Mouse (Mus musculus): Measurements from ENCODE around the gene Nav1. TPM values are rescaled to one million over a fixed set of nuclear protein-coding genes. Genes with fewer than 3 reads are reported as not detected.

Gene Nav1
- total and polyA plus RNA-seq, 2 experiments: 0.83 to 1.8 TPM

DNA sequence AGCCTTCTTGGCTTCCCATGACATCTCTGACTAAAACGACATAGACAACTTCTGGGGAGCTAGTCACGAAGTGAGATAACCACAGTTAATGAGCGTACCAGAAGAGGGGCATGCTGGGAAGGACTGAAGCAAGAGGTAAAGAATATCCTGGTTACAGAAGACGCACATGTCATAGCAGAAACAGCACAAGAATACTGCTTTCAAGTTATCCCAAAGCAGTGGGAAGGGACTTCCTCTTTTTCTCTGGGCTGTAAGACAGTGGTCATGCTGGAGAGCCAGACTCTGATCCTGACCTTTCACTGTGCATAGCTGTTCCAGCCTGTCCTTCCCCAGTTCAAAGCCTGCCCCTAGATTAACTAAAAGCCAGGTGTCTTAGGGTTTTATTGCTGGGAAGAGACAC lies 26.4 kb upstream of the Nav1 start:
- WGBS: 76% methylated on average over 4 of the region's 4 CpGs
- peaks cover 5% of the 10 kb centered on the region; the same call in 1 of the 2 replicates for H3K4me1 ChIP-seq (ENCODE audit: control insufficient read depth, insufficient read depth, low read length)

GRCm38 (mm10) chr1:135632199-135632598 lies 25.1 kb upstream of the Nav1 start:
- H3K9ac ChIP-seq (ENCODE audit: low read depth, low read length): no peak overlapping the region
- no peak overlapping the region for H3K4me3 ChIP-seq (ENCODE audit: insufficient read depth, low read depth, low read length)
- H3K27ac ChIP-seq (replicated peaks; ENCODE audit: insufficient read depth, low read depth, low read length): no peak overlapping the region
- WGBS: 77% methylated on average over 1 of the region's 1 CpGs
- TF ChIP-seq CTCF (IDR thresholded peaks at IDR 0.05; ENCODE audit: low read depth, low read length): no peak
- TF ChIP-seq POLR2A (IDR thresholded peaks at IDR 0.05; ENCODE audit: extremely low read depth, insufficient read depth, low read length): no peak
- no peaks in the 10 kb centered on the region for H3K27me3 ChIP-seq (ENCODE audit: control insufficient read depth, insufficient read depth, low read length)
- no peaks in the 10 kb centered on the region for H3K36me3 ChIP-seq (ENCODE audit: control insufficient read depth, insufficient read depth, low read length)
- DNase-seq (ENCODE audit: extremely low read depth, low read depth, low spot score): no peak
- H3K4me1 ChIP-seq (ENCODE audit: control insufficient read depth, insufficient read depth, low read length): peaks cover 2% of the 10 kb centered on the region; the same call in 1 of the 2 replicates
- H3K79me2 ChIP-seq (ENCODE audit: control insufficient read depth, insufficient read depth, low read length): no peaks in the 10 kb centered on the region

More for the DNA sequence above, 26.4 kb upstream of the Nav1 start:
- Histone ChIP-seq H3K9ac (ENCODE audit: low read depth, low read length) (no peak overlapping the region), H3K36me3 (ENCODE audit: control insufficient read depth, insufficient read depth, low read length) (no peaks in the 10 kb centered on the region), H3K79me2 (ENCODE audit: control insufficient read depth, insufficient read depth, low read length) (no peaks in the 10 kb centered on the region), H3K4me3 (ENCODE audit: insufficient read depth, low read depth, low read length) (no peak overlapping the region), H3K27ac (replicated peaks; ENCODE audit: insufficient read depth, low read depth, low read length) (no peak overlapping the region), H3K27me3 (ENCODE audit: control insufficient read depth, insufficient read depth, low read length) (no peaks in the 10 kb centered on the region)
- TF ChIP-seq CTCF (IDR thresholded peaks at IDR 0.05; ENCODE audit: low read depth, low read length) (no peak), POLR2A (IDR thresholded peaks at IDR 0.05; ENCODE audit: extremely low read depth, insufficient read depth, low read length) (no peak)
- no peak for DNase-seq (ENCODE audit: extremely low read depth, low read depth, low spot score)

GRCm38 (mm10) chr1:135631515-135631914 lies 24.4 kb upstream of the Nav1 start:
- H3K4me3 ChIP-seq (ENCODE audit: insufficient read depth, low read depth, low read length): no peak overlapping the region
- H3K27ac ChIP-seq (replicated peaks; ENCODE audit: insufficient read depth, low read depth, low read length): peak overlapping the region; percentile 43
- no peak overlapping the region for H3K9ac ChIP-seq (ENCODE audit: low read depth, low read length)
- WGBS: 44% methylated on average over 8 of the region's 8 CpGs
- no peaks in the 10 kb centered on the region for H3K27me3 ChIP-seq (ENCODE audit: control insufficient read depth, insufficient read depth, low read length)
- TF ChIP-seq CTCF (IDR thresholded peaks at IDR 0.05; ENCODE audit: low read depth, low read length): no peak
- TF ChIP-seq POLR2A (IDR thresholded peaks at IDR 0.05; ENCODE audit: extremely low read depth, insufficient read depth, low read length): no peak
- H3K79me2 ChIP-seq (ENCODE audit: control insufficient read depth, insufficient read depth, low read length): no peaks in the 10 kb centered on the region
- peaks cover 2% of the 10 kb centered on the region; the same call in 1 of the 2 replicates for H3K4me1 ChIP-seq (ENCODE audit: control insufficient read depth, insufficient read depth, low read length)
- H3K36me3 ChIP-seq (ENCODE audit: control insufficient read depth, insufficient read depth, low read length): no peaks in the 10 kb centered on the region
- peak; percentile 59 for DNase-seq (ENCODE audit: extremely low read depth, low read depth, low spot score)

DNA sequence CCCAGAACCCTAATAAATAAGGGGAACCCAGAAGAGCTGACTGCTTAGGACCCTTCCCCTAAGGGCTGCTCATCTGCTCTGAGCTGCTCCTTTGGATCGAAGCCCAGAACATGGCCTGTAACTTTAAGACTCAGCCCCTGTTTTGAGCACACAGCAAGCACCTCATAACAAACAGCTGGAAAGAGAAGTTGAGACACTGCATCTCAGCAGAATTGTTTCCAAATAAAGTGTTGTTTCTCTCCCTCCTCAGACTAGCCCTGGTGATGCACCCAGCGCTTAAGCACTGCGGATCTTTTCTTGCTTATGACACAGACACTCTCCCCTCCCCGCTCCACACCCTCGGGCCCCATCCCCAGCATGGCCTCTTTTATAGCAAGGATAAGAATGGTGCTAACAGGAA lies 22.8 kb upstream of the Nav1 start:
- Histone ChIP-seq H3K36me3 (ENCODE audit: control insufficient read depth, insufficient read depth, low read length) (no peaks in the 10 kb centered on the region), H3K27ac (replicated peaks; ENCODE audit: insufficient read depth, low read depth, low read length) (peak overlapping the region; percentile 40; the same call in 1 of the 2 replicates), H3K79me2 (ENCODE audit: control insufficient read depth, insufficient read depth, low read length) (no peaks in the 10 kb centered on the region), H3K4me1 (ENCODE audit: control insufficient read depth, insufficient read depth, low read length) (peaks cover 2% of the 10 kb centered on the region; the same call in 1 of the 2 replicates), H3K27me3 (ENCODE audit: control insufficient read depth, insufficient read depth, low read length) (no peaks in the 10 kb centered on the region), H3K9ac (ENCODE audit: low read depth, low read length) (no peak overlapping the region), H3K4me3 (ENCODE audit: insufficient read depth, low read depth, low read length) (no peak overlapping the region)
- no peak for TF ChIP-seq CTCF (IDR thresholded peaks at IDR 0.05; ENCODE audit: low read depth, low read length)
- no peak for TF ChIP-seq POLR2A (IDR thresholded peaks at IDR 0.05; ENCODE audit: extremely low read depth, insufficient read depth, low read length)
- WGBS: 81% methylated on average over 5 of the region's 5 CpGs
- peak; percentile 22 for DNase-seq (ENCODE audit: extremely low read depth, low read depth, low spot score)

- no peak for TF ChIP-seq POLR2A (IDR thresholded peaks at IDR 0.05; ENCODE audit: extremely low read depth, insufficient read depth, low read length)
- no peak for TF ChIP-seq CTCF (IDR thresholded peaks at IDR 0.05; ENCODE audit: low read depth, low read length)
- Histone ChIP-seq H3K27ac (replicated peaks; ENCODE audit: insufficient read depth, low read depth, low read length) (no peak overlapping the region), H3K36me3 (ENCODE audit: control insufficient read depth, insufficient read depth, low read length) (no peaks in the 10 kb centered on the region), H3K4me3 (ENCODE audit: insufficient read depth, low read depth, low read length) (no peak overlapping the region), H3K9ac (ENCODE audit: low read depth, low read length) (no peak overlapping the region), H3K4me1 (ENCODE audit: control insufficient read depth, insufficient read depth, low read length) (no peaks in the 10 kb centered on the region), H3K79me2 (ENCODE audit: control insufficient read depth, insufficient read depth, low read length) (no peaks in the 10 kb centered on the region), H3K27me3 (ENCODE audit: control insufficient read depth, insufficient read depth, low read length) (no peaks in the 10 kb centered on the region)
- 84% methylated on average over 6 of the region's 6 CpGs for WGBS
- DNase-seq (ENCODE audit: extremely low read depth, low read depth, low spot score): no peak
These were observed 19.1 kb upstream of the Nav1 start for GRCm38 (mm10) chr1:135626218-135626617.

- TF ChIP-seq CTCF (IDR thresholded peaks at IDR 0.05; ENCODE audit: low read depth, low read length): no peak
- TF ChIP-seq POLR2A (IDR thresholded peaks at IDR 0.05; ENCODE audit: extremely low read depth, insufficient read depth, low read length): no peak
- no peak overlapping the region for H3K4me3 ChIP-seq (ENCODE audit: insufficient read depth, low read depth, low read length)
- H3K4me1 ChIP-seq (ENCODE audit: control insufficient read depth, insufficient read depth, low read length): no peaks in the 10 kb centered on the region
- H3K79me2 ChIP-seq (ENCODE audit: control insufficient read depth, insufficient read depth, low read length): no peaks in the 10 kb centered on the region
- 74% methylated on average over 3 of the region's 3 CpGs for WGBS
- H3K9ac ChIP-seq (ENCODE audit: low read depth, low read length): no peak overlapping the region
- H3K27ac ChIP-seq (replicated peaks; ENCODE audit: insufficient read depth, low read depth, low read length): no peak overlapping the region
- H3K27me3 ChIP-seq (ENCODE audit: control insufficient read depth, insufficient read depth, low read length): no peaks in the 10 kb centered on the region
- H3K36me3 ChIP-seq (ENCODE audit: control insufficient read depth, insufficient read depth, low read length): no peaks in the 10 kb centered on the region
- no peak for DNase-seq (ENCODE audit: extremely low read depth, low read depth, low spot score)
These were observed 18.6 kb upstream of the Nav1 start for GRCm38 (mm10) chr1:135625741-135626140.

Data from liver, adult 2 months (tissue).